Mouse (Mus musculus) liver, postnatal 0 days (tissue): ENCODE results near the gene Slc35c2. TPM values are rescaled to one million over a fixed set of nuclear protein-coding genes. Genes with fewer than 3 reads are reported as not detected.
A peak's percentile ranks its signal among the peaks of the same experiment; 100 is the strongest.

ENCODE experiments used
- ATAC-seq: fragments of 200-750 bp; cut with Nextera tagmentation; 2 replicates; pipeline ENCODE4 v1.8.0; 2017; ENCODE audit warnings: mild to moderate bottlenecking, moderate library complexity
- DNase-seq: peaks from one replicate; pipeline ENCODE4 v3.0.0-alpha.2; 2016
- H3K27ac ChIP-seq: fragments of 300-500 bp; sonication (generic); 2 replicates; pipeline ENCODE4 v1.5.1; 2014; ENCODE audit warnings: antibody characterized with exemption, moderate library complexity, mild to moderate bottlenecking, low read depth
- H3K27me3 ChIP-seq: fragments of 300-500 bp; sonication (generic); 2 replicates; pipeline ENCODE4 v1.6.1; 2014; ENCODE audit warnings: low read length, control low read depth, mixed read lengths; ENCODE audit not compliant: insufficient read depth
- H3K36me3 ChIP-seq: fragments of 300-500 bp; sonication (generic); replicated peaks from 2 replicates; pipeline ENCODE4 v1.6.1; 2014; ENCODE audit warnings: mild to moderate bottlenecking, control low read depth, low read length, moderate library complexity, mixed read lengths; ENCODE audit not compliant: insufficient read depth
- H3K4me1 ChIP-seq: fragments of 300-500 bp; sonication (generic); 2 replicates; pipeline ENCODE4 v1.6.1; 2014; ENCODE audit warnings: antibody characterized with exemption, mild to moderate bottlenecking, control low read depth; ENCODE audit not compliant: insufficient read depth
- H3K4me2 ChIP-seq: fragments of 300-500 bp; sonication (generic); 2 replicates; pipeline ENCODE4 v1.6.1; 2014; ENCODE audit warnings: low read depth, mild to moderate bottlenecking, low read length, moderate library complexity, mixed read lengths
- H3K4me3 ChIP-seq: fragments of 300-500 bp; sonication (generic); 2 replicates; pipeline ENCODE4 v1.5.1; 2014; ENCODE audit warnings: low read depth, low read length
- H3K9ac ChIP-seq: fragments of 300-500 bp; sonication (generic); replicated peaks from 2 replicates; pipeline ENCODE4 v1.6.1; 2014; ENCODE audit warnings: mild to moderate bottlenecking, moderate library complexity
- H3K9me3 ChIP-seq: fragments of 300-500 bp; sonication (generic); 2 replicates; pipeline ENCODE4 v1.6.1; 2016; ENCODE audit warnings: mild to moderate bottlenecking, control low read depth, low read length, mixed read lengths
- CTCF ChIP-seq: sonication (generic); IDR thresholded peaks from 2 replicates; pipeline ENCODE4 v1.5.1; 2016; ENCODE audit warnings: antibody characterized with exemption, low read depth
- EP300 ChIP-seq: IDR thresholded peaks from 2 replicates; pipeline ENCODE4 v1.6.1; 2016; ENCODE audit warnings: antibody characterized with exemption, low read depth, mild to moderate bottlenecking
- WGBS: fragments of 180-500 bp; shearing (Covaris S2); extraction: QIAGEN DNeasy Blood & Tissue Kit; methylation state at CpG from one replicate; pipeline ENCODE4 v1.1.7; 2014; ENCODE audit not compliant: insufficient replicate concordance; 5-methylcytosine and 5-hydroxymethylcytosine counted together
- polyA plus RNA-seq: library from polyadenylated mRNA; unstranded; fragments of >200 nt; fragmentation: Nextera tagmentation; extraction: Ambion mirVana; gene quantifications from 2 replicates; pipeline ENCODE4 v1.2.1, GENCODE M21; 2015

The Slc35c2 gene
- polyA plus RNA-seq, 1 experiment from 2014 or later: 30.5 TPM

- Histone ChIP-seq H3K36me3 (peaks cover 54% of the 10 kb centered on the region), H3K27me3 (no peaks in the 10 kb centered on the region), H3K9ac (no peak overlapping the region), H3K9me3 (no peaks in the 10 kb centered on the region), H3K4me3 (no peak overlapping the region), H3K27ac (no peak overlapping the region), H3K4me1 (no peaks in the 10 kb centered on the region; the same call in 1 of the 2 replicates), H3K4me2 (no peak overlapping the region)
- 85% methylated on average over 18 of the region's 18 CpGs for WGBS
- DNase-seq: no peak
- no peak for TF ChIP-seq CTCF
- no peak for ATAC-seq
These were observed 8.9 kb upstream of the Slc35c2 start for GRCm38 (mm10) chr2:165296571-165296970.

DNA sequence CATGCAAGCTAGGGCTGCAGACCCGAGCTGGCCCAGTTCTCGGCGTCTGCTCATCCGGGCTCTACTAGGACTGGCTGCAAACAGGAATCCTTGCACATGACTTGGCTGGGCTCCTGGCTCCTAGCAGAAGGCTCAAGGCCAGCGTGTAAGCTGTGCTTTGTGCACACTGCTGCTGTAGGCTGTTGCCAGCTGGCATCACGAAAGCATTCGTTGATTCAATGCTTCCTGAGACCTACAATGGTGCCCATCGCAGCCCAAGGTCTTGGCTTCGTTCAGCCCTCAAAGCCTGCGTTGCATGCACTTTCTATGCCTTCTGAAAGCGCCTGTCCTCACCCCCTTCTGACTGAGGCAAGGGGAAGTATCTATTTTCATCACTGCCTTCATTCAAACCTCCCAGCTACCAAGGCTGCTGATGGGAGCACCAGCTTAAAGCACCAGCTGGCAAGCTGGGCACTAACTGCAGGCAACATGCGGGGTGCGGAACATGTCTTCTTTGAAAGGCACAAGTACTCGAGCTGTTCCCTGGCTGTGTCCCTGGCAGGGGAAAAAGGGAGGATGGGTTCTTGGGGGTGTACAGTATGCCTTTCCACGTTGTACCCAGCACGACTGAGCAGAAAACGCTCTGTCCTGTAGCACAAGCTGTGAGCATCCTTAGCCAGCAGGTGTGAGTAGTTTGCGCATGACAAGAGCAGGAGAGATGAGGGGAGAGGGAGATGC, 804 bp upstream of the Slc35c2 start:
- peaks cover 30% of the 10 kb centered on the region for H3K4me1 ChIP-seq
- H3K9me3 ChIP-seq: no peaks in the 10 kb centered on the region
- DNase-seq: no peak
- no peak overlapping the region; the same call in 1 of the 2 replicates for H3K27ac ChIP-seq
- H3K4me2 ChIP-seq: peak overlapping the region; percentile 96
- TF ChIP-seq EP300 (no peak), CTCF (no peak)
- no peak overlapping the region for H3K9ac ChIP-seq
- peak overlapping the region; percentile 73; the same call in 1 of the 2 replicates for H3K4me3 ChIP-seq
- WGBS: 57% methylated on average over 18 of the region's 18 CpGs
- no peak for ATAC-seq
- no peaks in the 10 kb centered on the region for H3K27me3 ChIP-seq
- H3K36me3 ChIP-seq: peaks cover 22% of the 10 kb centered on the region

DNA sequence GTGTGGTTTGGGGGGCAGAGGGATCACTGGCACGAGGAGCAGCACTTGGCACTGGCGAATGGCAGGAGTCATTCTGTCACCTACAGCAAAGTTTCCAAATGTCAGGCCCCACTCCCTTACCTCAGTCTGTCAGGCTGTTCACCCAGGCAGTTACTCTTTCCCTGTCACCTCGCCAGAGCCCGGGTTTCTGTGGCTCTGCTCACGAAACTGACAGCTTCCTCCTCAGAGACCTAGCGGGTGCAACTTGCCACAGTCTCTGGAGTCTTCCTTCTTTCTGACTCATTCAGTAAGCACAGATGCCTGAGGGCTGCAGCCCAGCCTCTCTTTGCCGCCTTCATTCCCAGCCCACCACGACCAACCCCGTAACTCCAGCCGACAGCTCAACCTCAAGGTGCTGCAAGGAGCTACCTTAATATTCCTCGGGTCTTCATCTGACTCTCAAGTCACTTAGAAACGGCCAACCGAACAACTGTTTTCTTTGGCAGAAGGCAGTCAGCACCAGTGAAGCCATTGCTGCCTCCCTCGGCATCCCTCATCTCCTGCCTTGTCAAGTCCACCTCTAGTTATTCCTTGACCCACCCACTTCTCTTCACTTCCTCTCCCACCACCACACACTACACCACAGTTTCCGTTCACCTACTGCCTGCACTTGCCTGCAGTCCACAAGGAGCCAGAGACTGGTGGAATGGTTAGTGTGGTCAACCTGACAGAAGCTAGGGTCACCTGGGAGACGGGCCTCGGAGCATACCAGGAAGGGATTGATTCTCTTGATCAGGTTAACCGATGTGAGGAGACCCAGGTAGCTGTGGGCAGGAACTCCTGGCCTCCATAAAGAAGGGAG, 1.1 kb downstream of the Slc35c2 start:
- Histone ChIP-seq H3K27me3 (no peaks in the 10 kb centered on the region), H3K27ac (peak overlapping the region; percentile 85), H3K9me3 (no peaks in the 10 kb centered on the region), H3K4me2 (peak overlapping the region; percentile 96), H3K4me1 (peaks cover 30% of the 10 kb centered on the region), H3K4me3 (peak overlapping the region; percentile 73), H3K36me3 (peaks cover 15% of the 10 kb centered on the region), H3K9ac (peak overlapping the region; percentile 70)
- ATAC-seq (no peak), DNase-seq (peak; percentile 44)
- 20% methylated on average over 18 of the region's 18 CpGs for WGBS
- TF ChIP-seq EP300: no peak
- no peak for TF ChIP-seq CTCF

GRCm38 (mm10) chr2:165285621-165286020, 2.0 kb downstream of the Slc35c2 start:
- DNase-seq (peak; percentile 64), ATAC-seq (peak; percentile 12; the same call in 1 of the 2 replicates)
- Histone ChIP-seq H3K9me3 (no peaks in the 10 kb centered on the region), H3K4me1 (peaks cover 30% of the 10 kb centered on the region), H3K9ac (no peak overlapping the region; the same call in 1 of the 2 replicates), H3K4me2 (peak overlapping the region; percentile 96), H3K4me3 (peak overlapping the region; percentile 73; the same call in 1 of the 2 replicates), H3K36me3 (peaks cover 24% of the 10 kb centered on the region), H3K27ac (peak overlapping the region; percentile 85), H3K27me3 (no peaks in the 10 kb centered on the region)
- TF ChIP-seq CTCF (no peak), EP300 (no peak)
- WGBS: 39% methylated on average over 8 of the region's 8 CpGs

DNA sequence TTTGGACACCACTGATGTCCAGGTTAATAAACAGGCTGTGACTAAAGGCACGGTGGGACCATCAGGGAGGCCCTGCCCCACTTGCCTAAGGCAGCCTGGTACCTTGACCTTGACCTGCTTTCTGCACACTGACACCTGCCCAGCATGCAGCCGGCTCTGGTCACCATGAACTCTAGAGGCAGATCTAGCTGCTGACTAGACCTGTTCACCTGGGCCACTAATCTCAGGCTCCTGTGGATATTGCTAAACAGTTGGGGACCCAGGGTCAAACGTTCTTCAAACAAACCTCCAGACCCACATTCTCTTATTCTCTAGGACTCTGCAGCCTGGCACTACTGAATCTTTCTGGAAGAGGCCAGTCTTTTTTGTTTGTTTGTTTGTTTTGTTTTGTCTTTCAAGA, 2.6 kb downstream of the Slc35c2 start:
- 53% methylated on average over 3 of the region's 3 CpGs for WGBS
- Histone ChIP-seq H3K4me2 (peak overlapping the region; percentile 96), H3K9ac (no peak overlapping the region), H3K36me3 (peaks cover 20% of the 10 kb centered on the region), H3K4me3 (no peak overlapping the region), H3K27ac (0 out of 2 replicates have a peak overlapping the region, but pooled peaks have one; percentile 41), H3K9me3 (no peaks in the 10 kb centered on the region), H3K27me3 (no peaks in the 10 kb centered on the region), H3K4me1 (peaks cover 30% of the 10 kb centered on the region)
- DNase-seq (no peak), ATAC-seq (peak; percentile 42)
- TF ChIP-seq EP300 (no peak), CTCF (no peak)

DNA sequence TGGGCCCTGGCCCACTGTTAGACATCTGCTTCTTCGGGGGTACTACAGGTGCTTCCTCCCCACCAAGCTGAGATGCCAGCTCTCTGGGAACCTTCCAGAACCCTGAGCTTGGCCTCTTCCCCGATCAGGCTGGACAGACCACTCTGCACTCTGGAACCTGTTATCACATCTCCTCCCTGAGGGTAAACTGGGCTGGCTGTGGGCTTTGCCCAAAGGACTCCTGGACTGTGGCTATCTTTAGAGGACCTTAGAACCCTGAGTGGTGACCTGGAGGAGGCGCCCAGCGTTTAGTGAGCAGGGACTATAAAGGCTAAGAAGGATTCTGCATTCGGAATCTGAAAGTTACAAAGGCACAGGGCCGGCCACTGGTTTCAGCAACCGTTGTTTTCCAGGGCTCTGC, 3.3 kb downstream of the Slc35c2 start:
- Histone ChIP-seq H3K4me2 (no peak overlapping the region), H3K4me3 (no peak overlapping the region), H3K36me3 (peaks cover 17% of the 10 kb centered on the region), H3K4me1 (peaks cover 30% of the 10 kb centered on the region), H3K27me3 (no peaks in the 10 kb centered on the region), H3K27ac (no peak overlapping the region), H3K9me3 (no peaks in the 10 kb centered on the region), H3K9ac (no peak overlapping the region)
- DNase-seq (no peak), ATAC-seq (no peak)
- 62% methylated on average over 7 of the region's 7 CpGs for WGBS
- TF ChIP-seq CTCF: no peak
- no peak for TF ChIP-seq EP300
